Mouse (Mus musculus) liver, embryonic 15.5 days (tissue): Measurements from ENCODE around the gene Cort. TPM values are rescaled to one million over a fixed set of nuclear protein-coding genes. Genes with fewer than 3 reads are reported as not detected.

ENCODE experiments used
- ATAC-seq: fragments of 200-750 bp; cut with Nextera tagmentation; 2 replicates; pipeline ENCODE4 v1.8.0; 2017; ENCODE audit warnings: moderate number of reproducible peaks, mild to moderate bottlenecking, moderate library complexity; ENCODE audit not compliant: insufficient read depth
- H3K27ac ChIP-seq: fragments of 300-500 bp; sonication (generic); replicated peaks from 2 replicates; pipeline ENCODE4 v1.5.1; 2015; ENCODE audit warnings: mild to moderate bottlenecking, inconsistent platforms
- H3K27me3 ChIP-seq: fragments of 300-500 bp; sonication (generic); 2 replicates; pipeline ENCODE4 v1.6.1; 2015; ENCODE audit warnings: mild to moderate bottlenecking, inconsistent platforms
- H3K36me3 ChIP-seq: fragments of 300-500 bp; sonication (generic); replicated peaks from 2 replicates; pipeline ENCODE4 v1.6.1; 2015; ENCODE audit warnings: moderate library complexity, mild to moderate bottlenecking, inconsistent platforms
- H3K4me1 ChIP-seq: fragments of 300-500 bp; sonication (generic); replicated peaks from 2 replicates; pipeline ENCODE4 v1.6.1; 2015; ENCODE audit warnings: inconsistent platforms
- H3K4me2 ChIP-seq: fragments of 300-500 bp; sonication (generic); 2 replicates; pipeline ENCODE4 v1.6.1; 2015; ENCODE audit warnings: moderate library complexity, mild to moderate bottlenecking, inconsistent platforms
- H3K4me3 ChIP-seq: fragments of 300-500 bp; sonication (generic); replicated peaks from 2 replicates; pipeline ENCODE4 v1.5.1; 2015; ENCODE audit warnings: mild to moderate bottlenecking, inconsistent platforms
- H3K9ac ChIP-seq: fragments of 300-500 bp; sonication (generic); 2 replicates; pipeline ENCODE4 v1.6.1; 2015; ENCODE audit warnings: moderate library complexity, mild to moderate bottlenecking, inconsistent platforms
- H3K9me3 ChIP-seq: fragments of 300-500 bp; sonication (generic); replicated peaks from 2 replicates; pipeline ENCODE4 v1.6.1; 2016; ENCODE audit warnings: inconsistent platforms
- WGBS: fragments of 180-500 bp; shearing (Covaris S2); methylation state at CpG from one replicate; pipeline ENCODE4 v1.1.7; 2015; ENCODE audit warnings: mixed read lengths; ENCODE audit not compliant: insufficient replicate concordance; 5-methylcytosine and 5-hydroxymethylcytosine counted together
- polyA plus RNA-seq: library from polyadenylated mRNA; unstranded; fragments of >200 nt; fragmentation: Nextera tagmentation; extraction: Ambion mirVana; gene quantifications from 2 replicates; pipeline ENCODE4 v1.2.1, GENCODE M21; 2015

Gene Cort
- polyA plus RNA-seq, 1 experiment from 2014 or later, result 0.14 TPM

DNA sequence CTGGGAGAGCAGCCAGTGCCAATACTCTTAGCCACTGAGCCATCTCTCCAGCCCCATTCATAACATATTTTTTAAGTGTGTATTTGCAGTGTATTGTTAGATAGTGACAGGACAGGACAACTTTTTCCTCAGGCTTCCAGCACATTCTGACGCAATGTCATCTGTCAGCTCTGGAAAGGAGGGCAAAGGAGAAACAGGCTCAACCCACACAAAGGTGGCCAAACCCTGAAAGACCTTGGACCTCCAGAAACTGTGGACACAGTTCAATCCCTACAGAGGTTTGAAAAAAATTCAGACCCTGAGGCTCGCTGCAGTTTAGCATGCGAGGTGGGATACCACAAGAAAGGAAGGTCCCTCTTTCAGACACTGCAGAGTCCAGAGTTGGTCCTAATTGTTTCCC is 28.6 kb downstream of the Cort start:
- Histone ChIP-seq H3K9me3 (no peaks in the 10 kb centered on the region), H3K36me3 (peaks cover 10% of the 10 kb centered on the region; the same call in 1 of the 2 replicates), H3K4me1 (peaks cover 31% of the 10 kb centered on the region), H3K27ac (peak overlapping the region; percentile 70), H3K4me2 (peak overlapping the region; percentile 89), H3K9ac (no peak overlapping the region), H3K4me3 (peak overlapping the region; percentile 95), H3K27me3 (no peaks in the 10 kb centered on the region)
- WGBS, result 67% methylated on average over 3 of the region's 3 CpGs
- no peak for ATAC-seq

DNA sequence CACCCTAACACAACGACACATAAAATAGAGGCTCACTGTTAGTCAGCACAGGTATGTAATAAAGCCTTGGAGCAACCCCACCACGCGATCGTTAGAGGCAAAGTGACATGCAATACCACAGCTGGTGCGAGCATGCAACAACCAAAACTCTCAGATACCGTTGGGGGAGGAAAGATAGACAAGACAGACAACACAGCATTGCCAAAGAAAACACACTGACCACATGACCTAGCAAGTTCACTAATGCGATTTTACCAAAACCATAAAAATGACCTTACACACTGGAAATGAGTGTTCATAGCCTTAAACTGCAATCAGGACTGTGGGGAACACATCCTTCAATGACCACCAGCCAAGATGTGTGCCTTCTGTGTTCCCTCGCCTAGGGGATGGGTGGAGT is 35.2 kb downstream of the Cort start:
- 64% methylated on average over 8 of the region's 8 CpGs for WGBS
- peaks cover 15% of the 10 kb centered on the region for H3K36me3 ChIP-seq
- no peaks in the 10 kb centered on the region for H3K9me3 ChIP-seq
- no peak overlapping the region for H3K4me3 ChIP-seq
- no peak overlapping the region for H3K4me2 ChIP-seq
- peaks cover 15% of the 10 kb centered on the region for H3K4me1 ChIP-seq
- H3K9ac ChIP-seq, result no peak overlapping the region
- no peak for ATAC-seq
- no peaks in the 10 kb centered on the region for H3K27me3 ChIP-seq
- no peak overlapping the region for H3K27ac ChIP-seq

DNA sequence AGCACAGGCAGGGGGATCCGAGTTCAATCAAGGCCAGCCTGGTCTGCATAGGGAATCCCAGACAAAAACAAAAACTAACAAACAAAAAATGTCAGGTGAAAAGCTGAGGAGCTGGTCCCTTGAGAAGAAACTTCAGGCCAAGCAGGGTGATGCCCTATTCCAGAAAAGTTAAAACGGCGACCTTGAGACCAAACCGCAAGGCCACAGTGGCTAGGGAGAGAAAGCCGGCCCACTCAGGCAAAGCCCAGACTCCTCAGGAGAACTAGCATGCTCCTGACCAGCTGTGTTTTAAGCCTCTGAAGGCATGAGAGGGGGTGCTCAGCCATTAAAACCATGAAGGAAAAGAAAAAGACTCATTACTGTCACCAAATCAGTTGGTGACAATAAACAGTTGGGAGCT is 41.2 kb downstream of the Cort start:
- no peaks in the 10 kb centered on the region for H3K36me3 ChIP-seq
- no peak overlapping the region for H3K9ac ChIP-seq
- no peaks in the 10 kb centered on the region for H3K9me3 ChIP-seq
- no peak overlapping the region for H3K4me3 ChIP-seq
- no peak for ATAC-seq
- no peak overlapping the region for H3K27ac ChIP-seq
- H3K4me1 ChIP-seq, result peaks cover 20% of the 10 kb centered on the region
- no peaks in the 10 kb centered on the region for H3K27me3 ChIP-seq
- H3K4me2 ChIP-seq, result no peak overlapping the region
- WGBS, result 76% methylated on average over 5 of the region's 5 CpGs

DNA sequence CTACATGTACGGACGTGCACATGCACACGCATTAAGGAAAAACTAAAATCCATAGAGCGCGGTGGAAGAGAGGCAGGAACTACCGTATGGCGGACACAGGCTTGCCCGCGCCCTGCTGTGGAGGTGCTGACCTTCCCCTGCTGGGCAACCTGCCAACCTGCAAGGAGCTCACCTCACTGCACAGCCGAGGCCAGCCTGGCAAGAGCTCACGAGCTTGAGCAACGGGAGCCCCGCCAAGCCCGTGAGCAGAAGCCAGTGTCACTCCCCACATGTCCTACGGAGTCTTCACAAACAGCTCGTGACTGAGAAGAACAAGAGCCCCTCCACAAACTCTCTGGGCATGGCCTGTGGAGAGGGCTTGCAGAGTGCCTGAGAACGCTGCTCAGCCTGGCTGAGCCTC is 45.0 kb downstream of the Cort start:
- H3K9ac ChIP-seq, result no peak overlapping the region
- no peaks in the 10 kb centered on the region for H3K9me3 ChIP-seq
- 73% methylated on average over 17 of the region's 17 CpGs for WGBS
- H3K36me3 ChIP-seq, result no peaks in the 10 kb centered on the region
- H3K27me3 ChIP-seq, result no peaks in the 10 kb centered on the region
- ATAC-seq, result peak; percentile 64
- no peak overlapping the region for H3K4me3 ChIP-seq
- H3K27ac ChIP-seq, result peak overlapping the region; percentile 48
- no peak overlapping the region for H3K4me2 ChIP-seq
- H3K4me1 ChIP-seq, result peaks cover 33% of the 10 kb centered on the region

DNA sequence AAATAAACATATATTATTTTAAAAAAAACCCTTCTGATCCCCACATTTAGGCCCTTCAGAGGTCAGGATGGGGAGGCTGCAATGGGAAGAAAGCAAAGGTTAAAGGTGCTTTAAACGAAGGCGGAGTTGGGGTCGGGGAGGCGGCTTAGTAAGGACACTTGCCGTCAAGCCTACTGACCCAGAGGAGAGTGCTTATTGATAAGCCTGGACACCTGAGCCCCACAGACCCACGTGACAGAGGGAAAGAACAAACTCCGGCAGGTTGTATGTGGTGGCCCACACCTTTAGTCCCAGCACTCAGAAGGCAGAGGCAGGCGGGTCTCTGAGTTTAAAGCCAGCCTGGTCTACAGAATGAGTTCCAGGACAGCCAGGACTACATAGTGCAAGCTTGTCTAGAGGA is 46.5 kb downstream of the Cort start:
- Histone ChIP-seq H3K36me3 (peaks cover 3% of the 10 kb centered on the region; the same call in 1 of the 2 replicates), H3K4me2 (no peak overlapping the region), H3K27ac (no peak overlapping the region), H3K4me1 (peaks cover 36% of the 10 kb centered on the region), H3K9me3 (no peaks in the 10 kb centered on the region), H3K4me3 (no peak overlapping the region), H3K27me3 (no peaks in the 10 kb centered on the region), H3K9ac (no peak overlapping the region)
- ATAC-seq, result no peak
- 80% methylated on average over 8 of the region's 8 CpGs for WGBS

DNA sequence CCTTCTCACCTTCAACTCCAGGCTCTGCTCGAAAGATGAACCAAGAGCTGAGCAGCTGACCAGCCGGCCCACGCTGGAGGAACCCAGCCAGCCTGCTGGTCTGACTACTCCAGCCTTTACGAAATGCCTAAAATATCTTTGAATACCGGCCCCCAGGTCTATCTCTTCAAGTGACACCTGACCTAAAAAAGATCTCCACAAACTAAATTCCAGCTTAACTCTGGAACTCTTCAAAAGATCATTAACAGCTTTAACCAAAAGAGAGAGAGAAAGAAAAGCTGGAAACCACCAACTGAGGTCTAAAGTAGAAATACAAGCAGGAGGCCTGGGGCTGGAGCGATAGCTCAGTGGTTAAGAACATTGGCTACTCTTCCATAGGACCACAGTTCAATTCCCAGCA is 46.9 kb downstream of the Cort start:
- no peak for ATAC-seq

DNA sequence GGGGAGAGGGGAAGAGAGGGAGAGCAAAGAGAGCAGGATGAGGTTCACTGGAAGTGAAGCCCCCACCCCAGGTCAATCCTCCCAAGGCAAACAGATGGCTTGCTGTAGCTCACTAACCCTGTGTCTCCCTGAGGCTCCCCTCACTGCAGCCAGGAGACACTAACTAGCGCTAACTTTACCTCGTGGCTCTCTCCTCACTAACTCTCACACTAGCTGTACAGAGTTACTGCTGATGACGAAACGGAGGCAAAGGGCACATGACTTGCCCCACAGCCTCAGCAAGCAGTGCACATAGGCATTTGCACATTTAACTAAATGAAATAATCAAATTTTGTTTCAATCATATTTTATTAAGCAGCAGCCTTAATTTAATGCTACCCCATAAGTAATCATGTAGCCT is 48.3 kb downstream of the Cort start:
- WGBS, result 50% methylated on average over 4 of the region's 4 CpGs
- H3K36me3 ChIP-seq, result peaks cover 13% of the 10 kb centered on the region; the same call in 1 of the 2 replicates
- no peak; the same call in 1 of the 2 replicates for ATAC-seq
- no peak overlapping the region for H3K4me2 ChIP-seq
- H3K27me3 ChIP-seq, result no peaks in the 10 kb centered on the region
- H3K9me3 ChIP-seq, result no peaks in the 10 kb centered on the region
- no peak overlapping the region for H3K4me3 ChIP-seq
- no peak overlapping the region for H3K9ac ChIP-seq
- peaks cover 36% of the 10 kb centered on the region for H3K4me1 ChIP-seq
- no peak overlapping the region; the same call in 1 of the 2 replicates for H3K27ac ChIP-seq

More for the DNA sequence above, 46.9 kb downstream of the Cort start:
- H3K4me1 ChIP-seq, result peaks cover 36% of the 10 kb centered on the region
- H3K36me3 ChIP-seq, result peaks cover 7% of the 10 kb centered on the region; the same call in 1 of the 2 replicates
- H3K9me3 ChIP-seq, result no peaks in the 10 kb centered on the region
- no peak overlapping the region for H3K27ac ChIP-seq
- H3K4me2 ChIP-seq, result no peak overlapping the region
- no peaks in the 10 kb centered on the region for H3K27me3 ChIP-seq
- 72% methylated on average over 6 of the region's 6 CpGs for WGBS
- H3K4me3 ChIP-seq, result no peak overlapping the region
- no peak overlapping the region for H3K9ac ChIP-seq

DNA sequence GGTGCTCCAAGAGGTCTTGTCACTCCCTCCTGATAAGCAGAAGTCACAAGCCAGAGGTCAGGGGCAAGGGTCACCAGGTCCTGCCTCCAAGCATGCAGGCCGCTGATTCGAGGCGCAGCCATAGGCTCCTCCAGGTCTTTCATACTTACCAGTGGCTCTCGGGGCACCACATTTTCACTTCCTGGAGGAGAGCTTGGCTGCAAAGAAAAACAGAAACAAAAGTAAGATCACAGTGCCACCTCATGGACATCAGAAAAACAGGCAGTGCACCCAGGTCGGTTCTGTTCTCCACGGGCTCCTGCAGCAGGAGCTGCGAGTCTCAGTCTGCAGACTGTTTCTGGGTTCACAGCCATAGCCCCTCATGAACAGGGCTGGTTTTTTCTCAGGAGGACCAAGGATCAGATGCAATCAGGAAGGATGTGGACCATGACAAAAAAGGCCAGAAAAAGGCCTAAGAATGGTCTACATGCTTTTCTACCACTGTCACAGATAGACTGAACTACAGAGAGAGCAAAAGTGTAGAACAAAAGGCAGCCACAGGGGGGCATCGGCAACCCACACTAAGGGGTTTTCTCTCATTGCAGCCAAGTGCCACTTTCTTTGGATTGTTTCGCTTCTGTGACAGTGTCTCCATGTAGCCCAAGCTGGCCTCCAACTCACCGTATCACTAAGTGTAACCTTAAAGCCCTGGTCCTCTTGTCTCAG is 50.5 kb downstream of the Cort start:
- no peak overlapping the region for H3K4me3 ChIP-seq
- H3K27ac ChIP-seq, result no peak overlapping the region
- ATAC-seq, result 0 out of 2 replicates have a peak, but pooled peaks have one; percentile 40
- no peaks in the 10 kb centered on the region for H3K27me3 ChIP-seq
- no peaks in the 10 kb centered on the region for H3K9me3 ChIP-seq
- H3K4me1 ChIP-seq, result peaks cover 26% of the 10 kb centered on the region
- H3K4me2 ChIP-seq, result no peak overlapping the region; the same call in 1 of the 2 replicates
- 38% methylated on average over 10 of the region's 10 CpGs for WGBS
- peaks cover 21% of the 10 kb centered on the region for H3K36me3 ChIP-seq
- H3K9ac ChIP-seq, result no peak overlapping the region

DNA sequence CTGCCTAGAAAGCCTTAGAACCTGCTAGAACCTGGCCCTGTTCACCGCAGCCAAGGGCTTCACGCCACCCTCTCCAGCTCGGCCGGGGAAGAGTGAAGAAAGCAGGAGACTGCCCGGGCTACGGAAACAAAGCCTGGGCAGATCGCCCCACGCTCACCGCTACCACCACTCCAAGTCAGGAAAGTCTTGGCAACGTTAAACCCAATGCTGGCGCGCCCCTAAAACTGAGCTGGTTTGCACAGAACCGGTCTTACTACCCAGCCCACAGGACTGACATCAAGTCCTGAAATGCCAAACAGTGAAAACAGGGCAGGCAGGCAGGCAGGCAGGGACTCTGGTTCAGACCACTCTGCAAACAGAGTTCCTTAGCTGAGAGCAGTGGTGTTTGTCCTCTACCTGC is 51.5 kb downstream of the Cort start:
- Histone ChIP-seq H3K27ac (no peak overlapping the region), H3K4me2 (no peak overlapping the region), H3K4me3 (no peak overlapping the region), H3K9ac (no peak overlapping the region), H3K9me3 (no peaks in the 10 kb centered on the region), H3K27me3 (no peaks in the 10 kb centered on the region), H3K36me3 (peaks cover 21% of the 10 kb centered on the region), H3K4me1 (peaks cover 26% of the 10 kb centered on the region)
- ATAC-seq, result no peak
- WGBS, result 84% methylated on average over 13 of the region's 13 CpGs

Other genes starting within 250 kb of the Cort start
- 27.2 and 29.6 TPM in 2 replicates for gene Pex14, start 26.9 kb downstream of the Cort start, polyA plus RNA-seq
- gene Dffa, start 22.6 kb downstream of the Cort start, polyA plus RNA-seq, result 14.4 and 17.7 TPM in 2 replicates
- gene Cenps, start 10.9 kb upstream of the Cort start, polyA plus RNA-seq, result 9.8 and 12.4 TPM in 2 replicates
- gene Pgd, start 40.0 kb upstream of the Cort start, polyA plus RNA-seq, result 73.5 and 73.9 TPM in 2 replicates
- gene Kif1b, start 180.9 kb upstream of the Cort start, polyA plus RNA-seq, result 5.6 and 6.0 TPM in 2 replicates